Mouse (Mus musculus) embryonic fibroblast, embryonic 13.5 days (primary cell): ENCODE measurements around the gene Neurl2. TPM values are rescaled to one million over a fixed set of nuclear protein-coding genes. Genes with fewer than 3 reads are reported as not detected.

ENCODE experiments used
- H3K27ac ChIP-seq: 2 replicates; pipeline ENCODE4 v1.5.1; 2012; ENCODE audit warnings: low read length, control low read depth, inconsistent platforms; ENCODE audit not compliant: insufficient read depth
- H3K4me1 ChIP-seq: 2 replicates; pipeline ENCODE4 v1.6.1; 2011; ENCODE audit warnings: low read length; ENCODE audit not compliant: control insufficient read depth, insufficient read depth
- H3K4me3 ChIP-seq: 2 replicates; pipeline ENCODE4 v1.5.1; 2011; ENCODE audit warnings: mild to moderate bottlenecking, control low read depth, low read length; ENCODE audit not compliant: insufficient read depth
- CTCF ChIP-seq: IDR thresholded peaks from 2 replicates; pipeline ENCODE4 v1.5.1; 2011; ENCODE audit warnings: mild to moderate bottlenecking, control low read depth, low read length, moderate library complexity, borderline replicate concordance; ENCODE audit not compliant: insufficient read depth
- POLR2A ChIP-seq: IDR thresholded peaks from 2 replicates; pipeline ENCODE4 v1.6.1; 2011; ENCODE audit warnings: low read depth, mild to moderate bottlenecking, control low read depth, low read length, moderate library complexity
- polyA plus RNA-seq: library from polyadenylated mRNA; stranded (reverse); fragments of >200 nt; gene quantifications from 2 replicates; pipeline ENCODE4 v1.2.4, GENCODE M21; 2011; ENCODE audit warnings: low read depth; ENCODE audit not compliant: missing spikeins, insufficient read length

The Neurl2 gene
- polyA plus RNA-seq, 1 experiment = 5.0 TPM

DNA sequence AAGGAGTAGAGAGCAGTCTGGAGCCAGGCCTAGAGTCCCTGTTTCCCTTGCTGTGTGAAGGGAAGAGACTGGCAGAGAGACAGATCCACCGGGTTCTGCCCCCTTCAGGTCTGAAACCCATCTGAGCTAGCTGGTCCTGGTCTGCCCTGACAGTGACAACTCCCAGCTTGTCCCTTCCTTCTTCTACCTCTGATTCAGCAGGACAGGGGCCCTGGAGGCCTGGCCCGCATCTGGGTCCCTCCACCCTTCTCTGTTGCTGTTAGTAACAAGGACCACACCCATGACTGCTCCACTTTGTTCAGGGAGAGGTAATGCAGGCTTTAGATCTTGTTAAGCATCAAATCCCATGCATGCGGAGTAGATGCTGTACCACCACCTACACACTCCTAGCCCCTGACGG, 44.8 kb downstream of the Neurl2 start:
- H3K4me1 ChIP-seq = peaks cover 16% of the 10 kb centered on the region
- H3K27ac ChIP-seq = no peak overlapping the region
- no peak overlapping the region for H3K4me3 ChIP-seq
- TF ChIP-seq CTCF (no peak), POLR2A (no peak)

DNA sequence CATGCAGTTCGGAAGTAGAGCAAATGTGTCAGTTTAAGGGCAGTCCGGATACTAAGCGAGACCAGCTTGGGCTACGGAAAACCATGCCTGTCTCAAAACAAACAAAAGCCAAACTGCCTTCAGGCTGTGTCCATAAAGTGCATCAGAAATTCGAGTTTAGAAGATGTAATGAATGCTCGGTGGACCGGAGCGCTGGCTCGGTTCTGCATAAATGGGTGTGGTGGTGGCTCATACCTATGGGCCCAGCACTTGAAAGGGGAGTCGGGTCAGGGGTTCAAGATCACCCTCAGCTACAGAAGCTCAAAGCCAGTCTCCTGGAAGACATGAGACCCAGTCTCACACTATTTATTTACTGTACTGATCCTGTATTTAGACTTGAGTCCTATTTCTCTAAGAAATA, 45.5 kb downstream of the Neurl2 start:
- Histone ChIP-seq H3K4me1 (peaks cover 16% of the 10 kb centered on the region), H3K27ac (no peak overlapping the region), H3K4me3 (no peak overlapping the region)
- TF ChIP-seq CTCF = no peak
- TF ChIP-seq POLR2A = no peak

DNA sequence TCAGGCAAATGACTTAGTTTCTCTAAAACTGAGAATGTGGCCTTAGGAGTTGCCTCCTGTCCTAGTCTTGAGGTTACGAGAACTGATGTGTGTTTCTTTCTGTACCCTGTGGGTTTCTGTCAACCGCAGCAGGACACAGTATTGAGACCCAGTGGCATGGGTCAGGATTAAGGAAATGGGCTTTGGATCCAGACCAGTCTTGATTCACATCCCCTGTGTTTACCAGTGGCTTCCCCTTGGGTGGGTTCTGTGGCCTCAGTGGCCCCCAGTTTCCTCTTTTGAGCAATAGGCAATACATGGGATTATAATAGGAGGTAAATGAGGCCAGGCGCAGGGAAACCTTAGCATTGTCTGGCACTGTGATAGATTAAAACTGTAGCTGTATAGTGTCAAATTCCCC, 46.2 kb downstream of the Neurl2 start:
- no peak for TF ChIP-seq CTCF
- TF ChIP-seq POLR2A = no peak
- Histone ChIP-seq H3K27ac (no peak overlapping the region), H3K4me3 (peak overlapping the region; percentile 47), H3K4me1 (peaks cover 16% of the 10 kb centered on the region)

DNA sequence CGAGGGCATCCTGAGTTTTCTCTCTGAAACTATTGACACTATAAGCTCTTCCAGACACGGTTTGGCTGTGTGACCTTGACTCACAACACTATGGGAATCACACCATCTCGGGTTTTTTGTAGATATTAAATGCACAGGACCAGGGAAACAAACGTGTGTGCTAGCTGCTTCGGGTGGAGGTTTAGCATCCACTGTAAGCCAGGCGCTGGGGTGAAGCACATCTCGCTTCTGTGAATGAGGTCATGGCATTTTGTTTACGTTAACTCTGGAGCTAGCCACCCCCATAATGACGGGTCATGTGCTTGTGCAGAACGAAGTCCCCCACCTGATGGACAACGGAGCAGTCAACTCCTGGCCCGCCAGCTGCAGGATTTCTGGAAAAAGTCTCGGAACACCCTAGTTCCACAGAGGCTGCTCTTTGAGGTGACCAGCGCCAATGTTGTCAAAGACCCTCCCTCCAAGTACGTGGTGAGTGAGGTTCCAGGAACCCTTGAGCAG, 46.8 kb downstream of the Neurl2 start:
- H3K4me3 ChIP-seq = peak overlapping the region; percentile 47
- peaks cover 16% of the 10 kb centered on the region for H3K4me1 ChIP-seq
- H3K27ac ChIP-seq = peak overlapping the region; percentile 47
- TF ChIP-seq CTCF (no peak), POLR2A (peak; percentile 45; the same call in 1 of the 2 replicates)

DNA sequence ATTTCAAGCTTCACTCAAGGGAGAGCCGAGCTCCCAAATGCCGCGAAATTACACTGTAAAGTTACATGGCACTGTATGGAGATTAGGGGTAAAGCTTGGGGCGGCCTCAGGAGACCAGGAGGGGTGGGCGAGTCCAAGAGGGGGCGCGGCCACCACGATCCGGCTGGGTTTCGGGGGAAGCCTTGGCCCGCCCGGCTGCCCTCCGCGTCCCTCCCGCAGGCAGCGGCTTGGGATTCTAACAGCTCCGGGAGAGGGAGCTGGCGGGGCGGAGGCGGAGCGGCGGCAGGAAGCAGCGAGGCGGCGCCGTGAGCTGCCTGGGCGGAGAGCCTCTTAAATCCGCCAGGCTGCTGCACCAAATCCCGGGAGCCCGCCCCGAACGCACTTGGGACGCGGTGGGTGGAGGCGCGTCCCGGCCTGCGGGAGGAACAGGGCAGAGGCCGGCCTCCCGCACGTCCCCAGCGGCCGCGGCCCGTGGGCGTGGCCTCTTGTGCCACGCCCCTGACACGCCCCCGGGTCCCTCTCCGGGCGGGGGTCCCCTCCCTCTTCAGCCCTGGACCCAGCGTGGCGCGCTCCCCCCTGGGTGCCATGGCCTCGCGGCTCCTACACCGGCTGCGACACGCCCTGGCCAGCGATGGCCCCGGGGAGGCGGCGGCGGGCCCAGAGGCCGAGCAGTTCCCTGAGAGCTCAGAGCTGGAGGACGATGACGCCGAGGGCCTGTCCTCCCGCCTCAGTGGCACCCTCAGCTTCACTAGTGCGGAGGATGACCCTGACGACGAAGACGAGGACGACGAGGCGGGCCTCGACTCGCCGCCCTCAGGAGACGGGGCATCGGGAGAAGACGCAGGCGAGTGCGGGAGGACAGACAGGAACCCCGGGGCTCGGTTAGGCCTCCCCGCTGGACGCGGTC, 47.5 kb downstream of the Neurl2 start, which contains the start of gene Snx21:
Snx21 (plus strand) TSS at position 343 of the 907 bp plus-strand sequence.
- Histone ChIP-seq H3K4me3 (peak within 1 kb of the TSS; percentile 47), H3K27ac (peak within 1 kb of the TSS; percentile 82), H3K4me1 (peaks cover 16% of the 10 kb centered on the region)
- TF ChIP-seq POLR2A = peak; percentile 82
- no peak for TF ChIP-seq CTCF

DNA sequence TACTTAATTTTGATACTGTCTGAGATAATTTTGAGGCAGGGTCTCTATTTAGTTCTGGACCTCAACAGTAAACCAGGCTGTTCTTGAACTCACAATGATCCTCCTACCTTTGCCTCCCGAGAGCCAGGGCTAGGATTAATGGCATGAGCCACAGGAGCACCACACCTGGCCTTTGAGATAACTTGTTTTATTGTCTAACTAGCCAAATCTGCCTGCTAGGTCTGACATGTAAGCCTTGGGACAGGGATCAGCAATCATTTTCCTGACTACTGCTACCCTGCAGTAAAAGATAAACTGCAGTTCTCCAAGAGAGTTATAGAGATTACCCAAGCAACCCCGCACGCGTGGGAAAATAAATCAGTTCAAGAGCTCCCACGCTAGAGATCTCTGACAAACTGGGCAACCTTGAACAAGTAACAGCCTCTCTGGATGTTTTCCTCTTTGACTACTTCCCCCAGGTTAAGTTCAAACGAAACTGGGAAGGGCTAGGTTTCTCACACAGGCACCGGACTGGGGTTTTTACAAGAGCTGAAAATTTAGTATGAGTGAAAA, 48.3 kb downstream of the Neurl2 start:
- TF ChIP-seq POLR2A (no peak), CTCF (no peak)
- H3K4me1 ChIP-seq = peaks cover 16% of the 10 kb centered on the region
- peak overlapping the region; percentile 47 for H3K4me3 ChIP-seq
- peak overlapping the region; percentile 82 for H3K27ac ChIP-seq

DNA sequence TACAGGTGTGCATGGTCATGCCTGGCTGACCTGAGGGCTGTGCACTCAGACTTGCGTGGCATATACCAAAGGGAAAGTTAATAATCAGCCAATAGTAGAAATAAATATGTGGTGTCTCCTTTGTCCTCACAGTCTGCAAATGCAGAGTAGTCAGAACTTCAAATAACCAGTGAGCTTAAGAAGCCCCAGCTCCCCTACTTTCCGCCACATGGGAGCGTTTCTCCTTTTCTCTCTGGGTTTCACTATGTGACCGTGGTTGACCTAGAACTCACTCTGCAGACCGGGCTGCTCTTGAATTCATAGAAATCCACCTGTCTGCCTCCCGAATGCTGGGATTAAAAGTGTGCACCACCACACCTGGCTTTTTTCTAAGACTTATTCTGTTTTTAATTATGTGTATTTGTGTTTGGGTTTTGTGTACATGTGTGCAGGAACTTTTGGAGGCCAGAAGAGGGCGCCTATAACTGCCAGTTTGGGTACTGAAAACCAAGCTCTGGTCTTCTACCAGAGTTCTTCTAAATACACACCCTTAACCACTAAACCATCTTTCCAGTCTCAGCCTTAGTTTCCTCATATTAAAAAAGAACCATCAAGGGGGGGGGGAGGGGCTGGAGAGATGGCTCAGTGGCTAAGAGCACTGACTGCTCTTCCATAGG, 49.2 kb downstream of the Neurl2 start:
- no peak overlapping the region for H3K4me3 ChIP-seq
- H3K27ac ChIP-seq = no peak overlapping the region
- TF ChIP-seq POLR2A (no peak), CTCF (no peak)
- peaks cover 16% of the 10 kb centered on the region for H3K4me1 ChIP-seq

DNA sequence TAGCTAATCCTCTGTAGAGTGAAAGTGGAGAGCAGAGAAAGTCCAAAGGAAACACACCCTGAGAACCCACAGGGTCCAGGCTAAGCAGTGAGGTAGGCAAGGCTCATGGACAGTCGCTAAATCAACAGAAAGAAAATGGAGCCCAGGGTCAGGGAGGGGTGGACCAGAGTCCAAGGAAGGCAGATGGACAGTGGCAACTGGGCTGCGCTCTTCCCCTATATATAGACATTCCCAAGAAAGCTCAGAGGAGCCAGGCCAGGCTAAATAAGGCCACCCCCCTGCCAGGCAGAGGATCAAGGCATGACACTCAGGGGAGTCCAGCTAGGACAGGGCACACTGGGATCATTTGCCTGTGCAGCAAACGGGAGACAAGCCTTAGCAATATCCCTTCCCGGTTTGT, 51.4 kb downstream of the Neurl2 start:
- Histone ChIP-seq H3K27ac (no peak overlapping the region), H3K4me1 (peaks cover 5% of the 10 kb centered on the region; the same call in 1 of the 2 replicates), H3K4me3 (no peak overlapping the region)
- no peak for TF ChIP-seq POLR2A
- TF ChIP-seq CTCF = no peak

Other genes with a start within 250 kb of the Neurl2 start
- not detected in 2 replicates for gene Wfdc6a, start 248.0 kb downstream of the Neurl2 start, polyA plus RNA-seq
- gene Eppin, start 239.9 kb downstream of the Neurl2 start, polyA plus RNA-seq = not detected in 2 replicates
- not detected in 2 replicates for gene Wfdc6b, start 219.9 kb downstream of the Neurl2 start, polyA plus RNA-seq
- gene Wfdc8, start 219.8 kb downstream of the Neurl2 start, polyA plus RNA-seq = not detected in 2 replicates
- gene Wfdc16, start 194.7 kb downstream of the Neurl2 start, polyA plus RNA-seq = not detected in 2 replicates
- gene Wfdc10, start 177.4 kb downstream of the Neurl2 start, polyA plus RNA-seq = not detected in 2 replicates
- not detected in 2 replicates for gene Wfdc9, start 176.9 kb downstream of the Neurl2 start, polyA plus RNA-seq
- gene Wfdc11, start 159.4 kb downstream of the Neurl2 start, polyA plus RNA-seq = not detected in 2 replicates
- not detected in 2 replicates for gene Wfdc13, start 148.3 kb downstream of the Neurl2 start, polyA plus RNA-seq
- not detected in 2 replicates for gene Spint4, start 135.0 kb downstream of the Neurl2 start, polyA plus RNA-seq
- not detected in 2 replicates for gene Spint5, start 118.2 kb downstream of the Neurl2 start, polyA plus RNA-seq
- not detected in 2 replicates for gene Wfdc3, start 87.5 kb downstream of the Neurl2 start, polyA plus RNA-seq
- 28.7 and 30.8 TPM in 2 replicates for gene Dnttip1, start 87.5 kb downstream of the Neurl2 start, polyA plus RNA-seq
- gene Ube2c, start 63.6 kb downstream of the Neurl2 start, polyA plus RNA-seq = 101 and 146 TPM in 2 replicates
- gene Tnnc2, start 53.5 kb downstream of the Neurl2 start, polyA plus RNA-seq = not detected in 2 replicates
- 14.4 and 18.2 TPM in 2 replicates for gene Snx21, start 47.6 kb downstream of the Neurl2 start, polyA plus RNA-seq
- gene Acot8, start 28.6 kb downstream of the Neurl2 start, polyA plus RNA-seq = 12.1 and 13.5 TPM in 2 replicates
- gene Zswim3, start 28.4 kb downstream of the Neurl2 start, polyA plus RNA-seq = 3.7 and 4.1 TPM in 2 replicates
- 10.1 and 12.5 TPM in 2 replicates for gene Zswim1, start 10.8 kb downstream of the Neurl2 start, polyA plus RNA-seq
- not detected in 2 replicates for gene Spata25, start 4.9 kb downstream of the Neurl2 start, polyA plus RNA-seq
- 250 and 288 TPM in 2 replicates for gene Ctsa, start 583 bp downstream of the Neurl2 start, polyA plus RNA-seq
- gene Pltp, start 24.3 kb upstream of the Neurl2 start, polyA plus RNA-seq = 26.5 and 39.5 TPM in 2 replicates
- 18.2 and 18.3 TPM in 2 replicates for gene Pcif1, start 45.8 kb upstream of the Neurl2 start, polyA plus RNA-seq
- gene Zfp335, start 78.3 kb upstream of the Neurl2 start, polyA plus RNA-seq = 11.0 and 11.9 TPM in 2 replicates
- gene Mmp9, start 107.3 kb upstream of the Neurl2 start, polyA plus RNA-seq = 8.0 and 8.1 TPM in 2 replicates
- 0.55 and 1.4 TPM in 2 replicates for gene Slc12a5, start 127.3 kb upstream of the Neurl2 start, polyA plus RNA-seq
- 28.4 and 33.5 TPM in 2 replicates for gene Ncoa5, start 201.4 kb upstream of the Neurl2 start, polyA plus RNA-seq
- gene Cd40, start 222.2 kb upstream of the Neurl2 start, polyA plus RNA-seq = 1.2 and 2.0 TPM in 2 replicates